Mouse (Mus musculus) heart, embryonic 13.5 days (tissue): ENCODE measurements around the gene Ajuba. TPM values are rescaled to one million over a fixed set of nuclear protein-coding genes. Genes with fewer than 3 reads are reported as not detected.
A peak's percentile ranks its signal among the peaks of the same experiment; 100 is the strongest.
"Not testable (repeated sequence)": the region's sequence is repeated elsewhere in the genome, so short reads cannot be mapped to it uniquely, and the experiment has no call there.

Experiments
- ATAC-seq: fragments of 200-750 bp; cut with Nextera tagmentation; 2 replicates; pipeline ENCODE4 v1.8.0; 2017; ENCODE audit warnings: moderate TSS enrichment; ENCODE audit not compliant: insufficient number of reproducible peaks, low FRiP score, low TSS enrichment; ENCODE audit errors: extremely low read depth
- H3K27ac ChIP-seq: fragments of 300-500 bp; sonication (generic); replicated peaks from 2 replicates; pipeline ENCODE4 v1.5.1; 2015; ENCODE audit warnings: moderate library complexity, mild to moderate bottlenecking, inconsistent platforms
- H3K27me3 ChIP-seq: fragments of 300-500 bp; sonication (generic); replicated peaks from 2 replicates; pipeline ENCODE4 v1.6.1; 2015; ENCODE audit warnings: mild to moderate bottlenecking, inconsistent platforms
- H3K36me3 ChIP-seq: fragments of 300-500 bp; sonication (generic); 2 replicates; pipeline ENCODE4 v1.6.1; 2015; ENCODE audit warnings: mild to moderate bottlenecking, inconsistent platforms
- H3K4me1 ChIP-seq: fragments of 300-500 bp; sonication (generic); 2 replicates; pipeline ENCODE4 v1.6.1; 2015; ENCODE audit warnings: inconsistent platforms
- H3K4me2 ChIP-seq: fragments of 300-500 bp; sonication (generic); 2 replicates; pipeline ENCODE4 v1.6.1; 2015; ENCODE audit warnings: inconsistent platforms, mild to moderate bottlenecking, moderate library complexity
- H3K4me3 ChIP-seq: fragments of 300-500 bp; sonication (generic); 2 replicates; pipeline ENCODE4 v1.5.1; 2015; ENCODE audit warnings: moderate library complexity, mild to moderate bottlenecking, inconsistent platforms
- H3K9ac ChIP-seq: fragments of 300-500 bp; sonication (generic); 2 replicates; pipeline ENCODE4 v1.6.1; 2015; ENCODE audit warnings: inconsistent platforms, mild to moderate bottlenecking, moderate library complexity
- H3K9me3 ChIP-seq: fragments of 300-500 bp; sonication (generic); 2 replicates; pipeline ENCODE4 v1.6.1; 2016; ENCODE audit warnings: inconsistent platforms
- WGBS: fragments of 180-500 bp; shearing (Covaris S2); methylation state at CpG from one replicate; pipeline ENCODE4 v1.1.7; 2015; ENCODE audit warnings: mixed read lengths; 5-methylcytosine and 5-hydroxymethylcytosine counted together
- polyA plus RNA-seq: library from polyadenylated mRNA; unstranded; fragments of >200 nt; fragmentation: Nextera tagmentation; extraction: Ambion mirVana; gene quantifications from 2 replicates; pipeline ENCODE4 v1.2.1, GENCODE M21; 2015

The Ajuba gene
- 28.1 and 29.6 TPM in 2 replicates for polyA plus RNA-seq

DNA sequence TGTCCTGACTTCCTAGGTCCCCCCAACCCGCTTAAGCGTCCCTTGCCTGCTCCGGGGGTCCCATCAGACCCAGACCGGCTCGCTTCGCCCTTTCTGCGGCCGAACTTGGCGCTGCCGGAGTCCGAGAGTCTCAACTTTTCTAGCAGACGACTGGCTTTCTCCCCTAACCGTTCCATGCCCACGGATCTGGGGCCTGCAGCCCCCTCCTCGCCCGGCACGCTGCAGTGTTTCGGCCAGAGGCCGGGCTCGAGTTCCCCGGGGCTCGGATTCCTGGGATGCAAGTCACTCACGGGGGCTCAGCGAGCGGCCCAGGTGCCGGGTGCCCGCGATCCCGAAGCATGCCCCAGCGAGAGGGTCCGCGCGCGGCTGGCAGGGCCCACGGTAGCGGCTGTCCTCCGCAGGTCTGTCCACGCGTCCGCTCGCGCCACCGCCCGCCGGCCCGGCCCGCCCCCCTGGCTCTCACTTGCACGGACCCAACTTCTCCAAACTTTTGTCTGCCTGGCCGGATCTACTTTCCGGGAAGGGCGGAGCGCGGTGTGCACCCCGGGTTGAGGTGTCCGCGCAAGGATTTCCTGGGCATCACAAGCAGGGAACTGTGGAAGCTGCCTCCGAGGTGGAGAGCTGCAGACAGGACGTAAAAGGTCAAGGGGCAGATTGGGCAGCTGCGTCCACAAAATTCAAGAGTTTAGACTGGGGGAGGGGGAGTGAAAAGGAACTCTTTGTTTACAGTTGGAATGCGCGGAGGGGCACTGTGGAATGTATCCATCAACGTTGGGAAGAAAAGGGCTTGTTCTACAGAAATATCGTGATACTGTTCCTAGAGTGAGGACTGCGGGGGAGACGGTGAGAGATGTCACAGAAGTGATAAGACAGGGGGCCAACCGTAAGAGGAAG, at the start of gene Ajuba:
Gene Ajuba, minus strand, starts transcription at position 470 of the 894 bp plus-strand sequence.
- ATAC-seq, result peak; percentile 37; the same call in 1 of the 2 replicates
- WGBS, result under 1% methylated on average over 66 of the region's 66 CpGs

DNA sequence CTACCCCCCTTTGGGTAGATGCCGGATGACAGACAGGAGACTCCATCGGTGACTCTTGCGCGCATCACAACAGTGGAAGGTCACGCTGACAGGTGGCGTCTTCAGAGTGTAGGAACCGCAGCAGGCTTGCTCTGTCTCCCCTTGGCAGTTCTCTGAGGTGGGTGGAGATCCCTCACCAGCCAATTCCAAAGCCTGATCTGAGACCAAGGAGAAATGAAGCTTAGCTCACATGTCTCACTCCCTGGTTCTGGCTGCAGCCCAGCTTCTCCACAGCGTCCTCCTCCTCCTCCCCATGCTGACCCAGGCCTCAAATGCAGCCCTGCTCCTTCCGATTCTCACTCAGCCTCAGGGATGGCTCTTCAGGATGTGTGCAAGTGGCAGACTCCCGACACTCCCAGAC, 47.6 kb upstream of the Ajuba start:
- WGBS, result 69% methylated on average over 10 of the region's 10 CpGs
- Histone ChIP-seq H3K4me1 (no peaks in the 10 kb centered on the region), H3K4me3 (no peak overlapping the region), H3K9me3 (no peaks in the 10 kb centered on the region), H3K27ac (no peak overlapping the region), H3K9ac (no peak overlapping the region), H3K27me3 (no peaks in the 10 kb centered on the region; the same call in 1 of the 2 replicates), H3K4me2 (no peak overlapping the region), H3K36me3 (no peaks in the 10 kb centered on the region)
- no peak for ATAC-seq

More for the DNA sequence above, at the start of gene Ajuba:
- Histone ChIP-seq H3K4me1 (peaks cover 40% of the 10 kb centered on the region), H3K36me3 (peaks cover 12% of the 10 kb centered on the region; the same call in 1 of the 2 replicates), H3K9ac (peak within 1 kb of the TSS; percentile 99), H3K27ac (peak within 1 kb of the TSS; percentile 96), H3K27me3 (no peaks in the 10 kb centered on the region), H3K4me3 (peak within 1 kb of the TSS; percentile 92), H3K9me3 (no peaks in the 10 kb centered on the region), H3K4me2 (peak within 1 kb of the TSS; percentile 81)

DNA sequence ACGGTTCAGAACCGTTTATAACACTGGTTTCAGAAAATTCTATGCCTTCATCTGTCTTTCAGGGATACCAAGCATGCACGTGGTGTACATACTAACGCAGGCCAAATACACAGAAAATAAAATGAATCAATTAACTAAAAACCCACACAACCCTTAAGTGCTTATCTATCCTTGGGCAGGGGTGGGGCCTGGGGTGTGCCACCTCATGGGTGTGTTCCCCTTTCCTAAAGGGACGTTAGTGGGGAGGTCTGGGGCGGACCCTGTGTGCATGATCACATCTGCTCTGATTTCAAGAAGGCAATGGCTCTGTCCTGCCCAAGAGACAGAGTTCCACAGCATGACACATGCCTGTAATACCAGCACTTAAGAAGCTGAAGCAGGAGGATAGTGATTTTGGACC, 46.0 kb upstream of the Ajuba start:
- Histone ChIP-seq H3K4me1 (no peaks in the 10 kb centered on the region), H3K27ac (no peak overlapping the region), H3K27me3 (no peaks in the 10 kb centered on the region; the same call in 1 of the 2 replicates), H3K36me3 (no peaks in the 10 kb centered on the region), H3K9ac (no peak overlapping the region), H3K9me3 (no peaks in the 10 kb centered on the region), H3K4me2 (no peak overlapping the region), H3K4me3 (no peak overlapping the region)
- no peak for ATAC-seq
- WGBS, result 76% methylated on average over 6 of the region's 6 CpGs

DNA sequence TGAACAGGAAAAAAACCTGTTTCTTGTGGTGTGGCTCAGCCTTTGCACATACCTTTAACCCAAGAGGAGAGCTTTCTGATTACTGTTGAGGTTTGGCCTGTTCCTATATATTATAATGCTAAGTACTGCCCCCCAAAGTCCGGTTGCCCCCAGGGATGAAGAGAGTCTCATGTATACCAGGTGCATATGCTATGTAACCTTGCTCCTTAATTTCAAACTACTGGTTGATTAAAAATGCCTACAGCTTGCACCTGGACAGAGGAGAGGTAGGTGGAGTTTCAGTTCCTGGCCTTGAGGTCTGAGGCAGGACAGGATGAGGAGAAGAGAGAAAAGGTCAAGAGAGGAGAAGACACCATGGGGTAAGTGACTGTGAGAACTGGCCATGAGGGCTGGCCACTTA, 43.8 kb upstream of the Ajuba start, which contains the start of gene Psmb11:
Gene Psmb11, plus strand, starts transcription at position 301 of the 400 bp plus-strand sequence.
- no peaks in the 10 kb centered on the region; the same call in 1 of the 2 replicates for H3K27me3 ChIP-seq
- H3K27ac ChIP-seq, result no peak within 1 kb of the TSS
- H3K4me1 ChIP-seq, result peaks cover 12% of the 10 kb centered on the region
- H3K4me2 ChIP-seq, result no peak within 1 kb of the TSS
- ATAC-seq, result no peak
- no peak within 1 kb of the TSS for H3K4me3 ChIP-seq
- H3K9me3 ChIP-seq, result no peaks in the 10 kb centered on the region
- WGBS, result 89% methylated on average over 1 of the region's 1 CpGs
- peaks cover 5% of the 10 kb centered on the region for H3K36me3 ChIP-seq
- H3K9ac ChIP-seq, result no peak within 1 kb of the TSS

DNA sequence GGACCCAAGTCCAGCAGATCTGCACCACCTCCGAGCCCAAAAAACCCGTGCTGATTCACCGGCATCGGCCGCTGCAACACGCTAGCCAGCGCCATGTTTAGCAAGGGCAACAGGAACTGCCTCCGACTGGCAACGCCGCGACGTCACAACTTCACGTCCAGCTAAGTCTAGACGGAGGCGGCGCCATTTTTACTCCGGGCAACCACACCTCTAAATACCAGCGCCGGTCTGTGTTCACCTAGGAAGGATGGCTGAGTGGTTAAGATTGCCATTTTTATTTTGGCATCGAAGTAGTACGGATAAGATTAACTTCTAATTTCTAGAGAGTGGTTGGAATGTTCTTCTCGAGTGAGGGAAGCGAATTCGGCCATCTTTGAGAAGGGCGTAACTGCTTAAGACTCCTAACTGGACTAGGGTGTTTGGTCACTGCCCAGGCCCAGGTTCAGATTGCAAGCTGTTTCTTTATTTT, 40.6 kb upstream of the Ajuba start, which contains the start of gene Psmb5:
Gene Psmb5, minus strand, starts transcription at position 126 of the 469 bp plus-strand sequence.
- ATAC-seq, result peak; percentile 79
- under 1% methylated on average over 25 of the region's 25 CpGs for WGBS
- H3K9me3 ChIP-seq, result no peaks in the 10 kb centered on the region

DNA sequence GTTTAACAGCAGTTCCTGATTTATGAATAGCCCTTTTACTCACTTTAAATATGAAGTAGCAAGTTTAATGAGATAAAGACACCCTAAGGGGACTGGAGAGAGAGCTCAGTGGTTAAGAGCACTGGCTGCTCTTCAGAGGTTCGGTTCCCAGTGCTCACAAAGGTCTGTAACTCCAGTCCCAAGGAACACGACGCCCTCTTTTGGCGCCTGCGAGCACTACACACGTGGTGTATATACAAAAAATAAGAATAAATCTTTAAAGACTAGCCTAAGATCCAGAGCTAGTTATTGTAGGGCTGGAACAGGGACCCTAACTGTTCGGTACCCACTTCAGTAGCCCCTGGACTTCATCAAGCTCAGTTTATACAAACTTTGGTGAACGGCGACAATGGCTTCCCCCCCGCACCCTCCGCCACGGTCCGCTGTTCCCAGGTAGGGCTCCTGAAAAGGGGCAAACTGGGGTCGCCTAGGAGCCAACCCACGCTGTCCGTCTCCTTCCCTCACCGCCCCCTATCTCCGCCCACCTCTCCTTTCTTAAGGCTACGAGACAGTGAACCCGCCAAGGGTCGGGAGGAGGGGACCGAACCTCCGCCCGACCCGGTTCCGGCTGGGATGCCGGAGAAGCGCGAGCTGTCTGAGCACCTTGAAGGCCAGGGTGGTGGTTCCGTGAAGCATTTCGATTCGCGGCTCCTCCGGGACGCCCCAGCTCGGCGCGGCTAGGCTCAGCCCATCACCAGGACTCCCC, 40.0 kb upstream of the Ajuba start:
- 2% methylated on average over 38 of the region's 38 CpGs for WGBS
- Histone ChIP-seq H3K36me3 (peaks cover 38% of the 10 kb centered on the region), H3K4me2 (peak overlapping the region; percentile 87), H3K27ac (peak overlapping the region; percentile 83), H3K9ac (peak overlapping the region; percentile 97), H3K9me3 (no peaks in the 10 kb centered on the region), H3K4me3 (peak overlapping the region; percentile 87), H3K27me3 (no peaks in the 10 kb centered on the region), H3K4me1 (peaks cover 17% of the 10 kb centered on the region)
- ATAC-seq, result peak; percentile 4; the same call in 1 of the 2 replicates

More for the DNA sequence above, 40.6 kb upstream of the Ajuba start, which contains the start of gene Psmb5:
- H3K4me1 ChIP-seq, result peaks cover 17% of the 10 kb centered on the region
- H3K4me3 ChIP-seq, result peak within 1 kb of the TSS; percentile 87
- H3K4me2 ChIP-seq, result peak within 1 kb of the TSS; percentile 87
- H3K9ac ChIP-seq, result peak within 1 kb of the TSS; percentile 97
- peaks cover 32% of the 10 kb centered on the region for H3K36me3 ChIP-seq
- H3K27me3 ChIP-seq, result no peaks in the 10 kb centered on the region
- H3K27ac ChIP-seq, result peak within 1 kb of the TSS; percentile 83

DNA sequence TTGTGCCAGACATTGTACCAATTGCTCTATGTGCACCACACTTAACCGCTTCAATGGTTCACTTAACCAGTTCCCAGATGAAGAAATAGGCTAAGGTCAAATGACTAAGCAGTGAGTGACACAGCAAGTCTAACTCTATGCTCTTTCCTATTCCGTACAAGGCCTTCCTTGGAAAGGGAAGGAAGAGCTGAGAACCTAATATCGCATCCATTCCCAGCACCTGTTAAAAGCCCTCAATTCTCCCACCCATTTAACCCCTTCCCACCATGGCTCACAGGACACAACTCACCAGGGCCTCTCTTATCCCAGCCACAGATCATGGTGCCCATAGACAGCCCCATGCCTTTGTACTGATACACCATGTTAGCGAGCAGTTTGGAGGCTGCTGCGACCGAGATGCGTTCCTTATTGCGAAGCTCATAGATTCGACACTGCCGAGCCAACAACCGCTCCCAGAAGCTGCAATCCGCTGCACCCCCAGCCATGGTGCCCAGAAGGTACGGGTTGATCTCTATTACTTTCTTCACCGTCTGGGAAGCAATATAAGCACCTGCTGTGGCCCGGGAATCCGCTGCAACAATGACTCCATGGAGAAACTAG, 39.0 kb upstream of the Ajuba start:
- Histone ChIP-seq H3K36me3 (peaks cover 45% of the 10 kb centered on the region), H3K27ac (no peak overlapping the region), H3K27me3 (no peaks in the 10 kb centered on the region), H3K9ac (no peak overlapping the region), H3K9me3 (no peaks in the 10 kb centered on the region), H3K4me2 (peak overlapping the region; percentile 87), H3K4me3 (peak overlapping the region; percentile 87), H3K4me1 (peaks cover 17% of the 10 kb centered on the region)
- WGBS, result 91% methylated on average over 16 of the region's 16 CpGs
- ATAC-seq, result no peak

DNA sequence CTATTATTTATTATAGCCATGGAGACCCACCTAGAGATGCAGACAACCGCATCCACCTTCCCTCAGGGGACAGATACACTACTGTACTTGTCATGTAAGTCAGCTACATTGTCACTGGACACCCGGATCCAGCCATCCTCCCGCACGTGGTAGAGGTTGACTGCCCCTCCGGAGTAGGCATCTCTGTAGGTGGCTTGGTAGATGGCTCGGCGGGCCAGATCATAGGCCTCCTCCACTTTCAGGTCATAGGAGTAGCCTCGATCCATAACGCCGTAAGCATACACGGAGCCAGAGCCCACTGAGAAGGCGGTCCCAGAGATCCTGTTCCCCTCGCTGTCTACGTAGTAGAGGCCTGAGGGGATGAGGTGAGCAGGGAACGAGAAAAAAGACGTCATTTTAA, 36.8 kb upstream of the Ajuba start:
- not testable (repeated sequence) for ATAC-seq, H3K9me3 ChIP-seq, H3K9ac ChIP-seq, H3K4me2 ChIP-seq, H3K27ac ChIP-seq, H3K4me3 ChIP-seq, H3K27me3 ChIP-seq
- whole genome bisulfite sequencing, result 93% methylated on average over 16 of the region's 16 CpGs
- Histone ChIP-seq H3K36me3 (peaks cover 60% of the 10 kb centered on the region), H3K4me1 (peaks cover 17% of the 10 kb centered on the region)

DNA sequence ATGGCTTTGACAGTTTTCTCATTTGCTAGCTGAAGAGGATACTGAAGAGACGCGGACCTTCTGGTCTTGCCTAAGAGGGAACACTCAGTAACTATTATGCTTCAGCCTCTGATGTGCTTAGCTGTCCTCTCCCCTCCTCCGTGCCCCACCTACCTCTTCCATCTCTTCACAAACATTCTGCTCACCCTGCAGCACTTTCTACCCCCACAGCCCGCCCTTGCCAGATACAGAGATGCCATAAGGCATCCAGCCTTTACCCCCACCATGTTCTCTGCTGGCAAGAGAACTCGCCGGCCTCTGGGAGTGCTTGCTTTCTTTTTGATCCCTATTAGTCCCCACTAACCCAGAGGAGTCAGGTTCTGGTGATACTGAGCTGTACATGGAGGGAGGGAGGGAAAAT, 33.3 kb upstream of the Ajuba start:
- 73% methylated on average over 6 of the region's 6 CpGs for WGBS
- H3K36me3 ChIP-seq, result peaks cover 50% of the 10 kb centered on the region
- no peak overlapping the region for H3K27ac ChIP-seq
- ATAC-seq, result no peak
- H3K4me1 ChIP-seq, result peaks cover 2% of the 10 kb centered on the region; the same call in 1 of the 2 replicates
- no peak overlapping the region for H3K4me3 ChIP-seq
- H3K9me3 ChIP-seq, result no peaks in the 10 kb centered on the region
- no peak overlapping the region for H3K4me2 ChIP-seq
- no peak overlapping the region for H3K9ac ChIP-seq
- no peaks in the 10 kb centered on the region for H3K27me3 ChIP-seq

DNA sequence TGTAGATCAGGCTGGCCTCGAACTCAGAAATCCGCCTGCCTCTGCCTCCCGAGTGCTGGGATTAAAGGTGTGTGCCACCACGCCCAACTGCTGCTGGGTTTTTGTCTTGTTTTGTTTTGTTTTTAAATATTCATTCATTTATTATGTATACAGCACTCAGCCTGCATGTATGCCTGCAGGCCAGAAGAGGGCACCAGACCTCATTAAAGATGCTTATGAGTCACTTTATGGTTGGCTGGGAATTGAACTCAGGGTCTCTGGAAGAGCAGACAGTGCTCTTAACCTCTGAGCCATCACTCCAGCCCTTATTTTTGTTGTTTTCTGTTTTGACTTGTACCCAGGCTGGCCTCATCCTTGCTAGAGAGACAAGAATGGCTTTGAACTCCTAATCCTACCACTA, 32.6 kb upstream of the Ajuba start:
- Histone ChIP-seq H3K4me3 (no peak overlapping the region), H3K4me2 (no peak overlapping the region), H3K27ac (no peak overlapping the region), H3K36me3 (peaks cover 43% of the 10 kb centered on the region), H3K9ac (no peak overlapping the region), H3K4me1 (peaks cover 4% of the 10 kb centered on the region; the same call in 1 of the 2 replicates), H3K27me3 (no peaks in the 10 kb centered on the region), H3K9me3 (no peaks in the 10 kb centered on the region)
- WGBS, result 77% methylated on average over 4 of the region's 4 CpGs
- ATAC-seq, result no peak
